Mouse (Mus musculus) E14TG2a.4 (cell line): ENCODE measurements around the gene Mapk11.
A peak's percentile ranks its signal among the peaks of the same experiment; 100 is the strongest.

Experiments used
- H3K27me3 ChIP-seq: 2 replicates; pipeline ENCODE4 v1.6.1; 2014; ENCODE audit warnings: low read length, control low read depth; ENCODE audit not compliant: insufficient read depth
- H3K36me3 ChIP-seq: 2 replicates; pipeline ENCODE4 v1.6.1; 2014; ENCODE audit warnings: low read length, control low read depth; ENCODE audit not compliant: insufficient read depth
- H3K4me1 ChIP-seq: replicated peaks from 2 replicates; pipeline ENCODE4 v1.6.1; 2014; ENCODE audit warnings: low read depth, low read length, control low read depth
- H3K4me3 ChIP-seq: replicated peaks from 2 replicates; pipeline ENCODE4 v1.5.1; 2014; ENCODE audit warnings: mild to moderate bottlenecking, low read length
- H3K9me3 ChIP-seq: 2 replicates; pipeline ENCODE4 v1.6.1; 2014; ENCODE audit warnings: low read length, control low read depth
- CTCF ChIP-seq: conservative IDR thresholded peaks from 2 replicates; pipeline ENCODE4 v1.5.1; 2014; ENCODE audit warnings: low read length
- NANOG ChIP-seq: IDR thresholded peaks from 2 replicates; pipeline ENCODE4 v1.6.1; 2014; ENCODE audit warnings: borderline replicate concordance, low read length, mixed read lengths
- POU5F1 ChIP-seq: IDR thresholded peaks from 2 replicates; pipeline ENCODE4 v1.6.1; 2014; ENCODE audit warnings: low read length, borderline replicate concordance

Gene Mapk11

DNA sequence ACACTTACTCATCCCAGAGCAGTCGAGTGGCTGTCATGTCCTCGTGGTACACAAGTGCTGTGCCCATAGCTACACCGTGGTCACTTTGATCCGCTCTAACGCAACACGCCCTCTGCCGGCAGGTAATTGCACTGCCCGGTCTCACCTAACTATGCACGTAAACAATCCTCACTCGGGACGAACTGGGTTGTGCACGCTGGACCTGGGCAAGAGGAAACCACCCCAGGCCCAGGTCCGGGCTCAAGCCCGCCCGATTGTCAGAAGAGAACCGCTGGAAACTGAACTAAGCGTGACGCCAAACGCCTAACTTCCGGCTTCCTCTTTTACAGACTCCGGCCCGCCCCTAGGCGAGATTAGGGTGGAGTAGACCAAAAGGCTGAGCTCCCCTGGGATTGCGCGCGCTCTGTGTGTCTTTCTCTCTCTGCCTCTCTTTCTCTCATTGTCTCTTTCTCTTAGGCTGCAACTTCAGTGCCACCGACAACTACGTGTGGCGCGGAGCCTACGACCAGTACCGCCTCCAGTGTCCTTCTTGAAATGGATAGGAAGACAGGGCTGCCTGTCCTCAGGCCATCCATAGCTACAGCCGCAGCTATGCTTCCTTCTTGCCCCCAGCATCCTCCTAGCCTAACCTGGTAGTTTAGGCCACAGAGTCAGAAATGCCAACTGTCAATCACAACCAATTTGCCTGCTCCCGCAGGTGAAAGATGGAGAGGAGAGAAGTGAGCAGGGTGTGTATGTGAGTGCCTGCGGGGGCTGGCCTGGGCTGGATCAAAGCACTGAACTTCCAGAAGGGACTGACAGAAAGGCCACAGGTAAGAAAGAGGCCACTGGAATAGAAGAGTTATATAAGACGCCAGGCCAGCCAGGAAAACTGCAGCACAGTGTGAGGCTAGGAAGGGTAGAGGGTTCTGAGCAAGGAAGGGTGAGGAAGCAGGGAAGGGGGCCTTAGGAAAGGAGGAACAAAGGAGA lies 20.8 kb downstream of the Mapk11 start, which contains the start of gene Hdac10:
Gene Hdac10 (minus strand): TSS at position 319 of the 969 bp plus-strand sequence.
- no peak for TF ChIP-seq POU5F1
- peak; percentile 87 for TF ChIP-seq CTCF
- H3K36me3 ChIP-seq = peaks cover 7% of the 10 kb centered on the region
- H3K27me3 ChIP-seq = peaks cover 8% of the 10 kb centered on the region; the same call in 1 of the 2 replicates
- H3K9me3 ChIP-seq = no peaks in the 10 kb centered on the region
- H3K4me1 ChIP-seq = peaks cover 31% of the 10 kb centered on the region
- peak within 1 kb of the TSS; percentile 81 for H3K4me3 ChIP-seq

DNA sequence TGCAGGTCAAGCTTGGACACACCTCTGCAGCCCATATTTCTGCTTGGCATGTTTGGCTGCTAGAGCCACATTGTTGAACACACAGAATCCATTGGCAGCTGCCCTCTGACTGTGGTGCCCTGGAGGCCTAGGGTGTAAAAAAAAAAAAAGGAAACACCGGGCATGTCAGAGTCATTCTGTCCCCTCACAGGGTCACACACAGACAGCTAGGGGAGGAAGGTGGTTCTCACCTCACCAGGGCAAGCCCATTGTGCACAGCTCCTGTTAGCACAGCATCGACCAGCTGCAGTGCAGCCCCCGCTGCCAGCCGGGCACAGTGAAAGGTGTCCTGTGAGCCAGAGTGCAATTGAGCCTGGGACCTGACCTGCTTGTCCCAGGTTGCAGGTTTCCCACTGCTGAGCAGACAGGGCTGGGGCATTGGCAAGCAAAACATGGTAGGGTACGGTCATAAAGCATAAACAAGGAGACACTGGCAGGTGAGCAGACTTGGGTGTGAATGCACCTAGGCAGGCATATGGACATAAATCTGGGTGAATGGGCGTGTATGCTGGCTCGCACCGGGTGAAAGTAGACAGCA lies 22.0 kb downstream of the Mapk11 start:
- Histone ChIP-seq H3K27me3 (peaks cover 8% of the 10 kb centered on the region; the same call in 1 of the 2 replicates), H3K4me1 (peaks cover 39% of the 10 kb centered on the region), H3K9me3 (no peaks in the 10 kb centered on the region), H3K36me3 (peaks cover 7% of the 10 kb centered on the region), H3K4me3 (peak overlapping the region; percentile 81)
- TF ChIP-seq CTCF (no peak), NANOG (no peak), POU5F1 (no peak)

DNA sequence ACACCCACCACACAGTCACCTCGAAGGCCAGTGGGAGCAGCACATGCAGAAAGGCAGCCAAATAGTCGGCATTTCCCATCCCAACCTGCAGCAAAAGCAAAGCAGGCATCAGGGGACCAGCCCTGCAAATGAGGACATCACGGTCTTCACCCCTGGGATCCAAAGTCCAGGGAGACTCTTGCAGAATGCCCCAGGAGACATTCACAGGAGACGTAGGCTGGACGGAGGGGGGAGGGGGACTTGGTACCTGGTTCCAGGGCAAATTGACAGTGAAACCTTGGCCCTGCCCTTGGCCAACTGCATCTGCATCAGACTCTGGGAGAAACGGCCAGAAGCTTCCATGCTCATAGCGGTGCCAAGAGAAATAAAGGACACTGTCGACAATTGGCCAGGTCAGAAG lies 22.8 kb downstream of the Mapk11 start:
- peaks cover 8% of the 10 kb centered on the region; the same call in 1 of the 2 replicates for H3K27me3 ChIP-seq
- peaks cover 8% of the 10 kb centered on the region for H3K36me3 ChIP-seq
- no peak for TF ChIP-seq NANOG
- H3K4me3 ChIP-seq = no peak overlapping the region
- H3K4me1 ChIP-seq = peaks cover 47% of the 10 kb centered on the region
- no peaks in the 10 kb centered on the region for H3K9me3 ChIP-seq

DNA sequence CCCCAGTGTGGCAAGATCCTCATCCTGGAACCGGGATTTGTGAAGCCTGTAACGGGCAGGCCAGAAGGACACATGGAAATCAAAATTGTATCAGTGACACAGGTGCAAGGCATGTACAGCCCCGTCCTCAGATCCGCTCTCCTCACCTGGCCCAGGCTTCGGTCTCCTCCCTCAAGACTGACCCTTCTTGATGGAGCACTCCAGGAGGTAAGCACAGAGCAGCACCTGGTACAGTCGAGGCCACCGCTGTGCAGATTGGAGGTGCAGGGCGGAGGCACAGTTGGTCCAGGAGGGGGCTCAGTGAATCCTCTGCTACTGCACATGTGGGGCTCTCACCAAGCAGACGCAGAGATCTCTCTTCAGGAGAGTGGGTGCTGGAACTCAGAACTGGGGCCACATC lies 24.1 kb downstream of the Mapk11 start:
- TF ChIP-seq NANOG (no peak), POU5F1 (no peak), CTCF (no peak)
- no peaks in the 10 kb centered on the region for H3K9me3 ChIP-seq
- peaks cover 8% of the 10 kb centered on the region; the same call in 1 of the 2 replicates for H3K27me3 ChIP-seq
- H3K4me3 ChIP-seq = no peak overlapping the region
- H3K36me3 ChIP-seq = peaks cover 18% of the 10 kb centered on the region
- H3K4me1 ChIP-seq = peaks cover 60% of the 10 kb centered on the region

DNA sequence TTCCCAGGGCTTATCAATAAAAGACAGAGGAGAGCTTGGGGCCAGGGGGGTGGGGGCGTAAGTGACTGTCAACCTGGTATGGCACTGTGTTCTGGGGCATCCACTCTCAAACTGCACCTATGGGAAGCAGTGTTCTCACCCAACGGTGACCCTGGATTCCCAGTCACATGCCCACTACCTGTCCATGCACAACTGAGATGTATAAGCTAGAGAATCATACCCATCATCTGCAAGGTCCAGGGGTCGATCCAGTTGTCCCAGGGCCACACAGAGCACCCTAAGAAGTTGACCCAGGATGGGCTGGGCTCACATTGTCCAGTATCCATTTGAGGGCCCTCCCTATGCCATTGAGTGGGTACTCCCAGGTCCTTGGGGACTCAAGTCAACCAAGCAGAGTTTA lies 25.1 kb downstream of the Mapk11 start:
- peaks cover 26% of the 10 kb centered on the region for H3K36me3 ChIP-seq
- no peak for TF ChIP-seq POU5F1
- no peak for TF ChIP-seq NANOG
- no peak for TF ChIP-seq CTCF
- peaks cover 8% of the 10 kb centered on the region; the same call in 1 of the 2 replicates for H3K27me3 ChIP-seq
- H3K9me3 ChIP-seq = no peaks in the 10 kb centered on the region
- peaks cover 70% of the 10 kb centered on the region for H3K4me1 ChIP-seq
- H3K4me3 ChIP-seq = no peak overlapping the region

DNA sequence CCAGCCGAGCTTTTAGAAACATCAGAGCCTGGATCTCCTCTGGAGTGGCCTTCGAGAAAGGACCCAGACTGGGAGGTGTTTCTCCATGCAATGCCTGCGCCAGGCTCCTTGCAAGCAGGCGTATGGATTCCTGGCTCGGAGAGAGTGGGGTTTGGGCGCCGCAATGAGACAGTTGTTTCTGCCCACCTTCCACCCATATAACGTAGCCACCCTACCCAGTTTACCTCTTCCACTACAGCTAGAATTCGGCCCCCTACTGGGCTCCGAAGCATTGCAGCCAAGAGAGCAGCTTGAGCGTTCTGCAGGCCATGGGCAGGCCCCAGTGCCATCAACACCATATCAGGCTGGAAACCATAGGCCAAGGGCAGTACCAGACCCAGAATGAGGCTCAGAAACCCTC lies 25.8 kb downstream of the Mapk11 start:
- Histone ChIP-seq H3K9me3 (no peaks in the 10 kb centered on the region), H3K36me3 (peaks cover 33% of the 10 kb centered on the region), H3K4me1 (peaks cover 64% of the 10 kb centered on the region), H3K4me3 (peak overlapping the region; percentile 98), H3K27me3 (peaks cover 8% of the 10 kb centered on the region; the same call in 1 of the 2 replicates)
- no peak for TF ChIP-seq NANOG
- TF ChIP-seq CTCF = peak; percentile 21; the same call in 1 of the 2 replicates

DNA sequence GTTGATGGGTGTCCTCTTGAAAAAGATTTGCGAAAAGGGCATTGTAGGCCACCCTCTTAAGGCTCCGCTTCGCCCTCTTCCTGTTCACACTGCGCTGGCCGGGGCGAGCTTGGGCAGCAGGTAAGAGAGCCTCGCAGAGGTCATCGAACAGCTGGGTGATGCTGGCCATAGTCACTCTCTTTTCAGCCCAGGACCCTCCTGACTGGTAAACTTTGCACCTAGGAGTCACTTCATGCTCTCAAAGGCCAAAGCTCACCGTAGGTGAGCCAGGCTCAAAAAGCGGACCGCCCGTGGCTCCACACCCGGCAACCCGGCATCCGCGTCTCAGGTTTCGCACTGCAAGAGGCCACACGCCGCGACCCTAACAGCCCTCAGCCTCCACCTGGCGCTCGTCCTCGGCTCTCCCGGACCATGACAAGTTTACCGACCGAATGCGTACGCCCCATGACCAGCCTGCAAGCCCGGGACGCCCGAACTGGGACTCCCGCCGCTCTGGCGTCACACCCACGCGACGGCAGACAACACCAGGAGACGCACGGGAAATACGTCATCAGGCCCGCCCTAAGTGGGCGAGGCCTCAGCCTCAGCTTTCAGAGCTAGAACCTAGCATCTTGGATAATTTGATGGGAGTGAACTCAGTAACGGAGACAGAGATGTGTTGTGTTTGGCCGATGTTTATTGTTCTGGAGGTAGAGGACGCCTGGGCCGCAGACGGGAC lies 26.6 kb downstream of the Mapk11 start, which contains the start of gene Tubgcp6:
Gene Tubgcp6 (minus strand): TSS at position 464 of the 718 bp plus-strand sequence.
- H3K4me3 ChIP-seq = peak within 1 kb of the TSS; percentile 98
- peaks cover 8% of the 10 kb centered on the region; the same call in 1 of the 2 replicates for H3K27me3 ChIP-seq
- H3K4me1 ChIP-seq = peaks cover 58% of the 10 kb centered on the region
- TF ChIP-seq POU5F1 (no peak), CTCF (no peak), NANOG (no peak)
- peaks cover 41% of the 10 kb centered on the region for H3K36me3 ChIP-seq
- no peaks in the 10 kb centered on the region for H3K9me3 ChIP-seq

DNA sequence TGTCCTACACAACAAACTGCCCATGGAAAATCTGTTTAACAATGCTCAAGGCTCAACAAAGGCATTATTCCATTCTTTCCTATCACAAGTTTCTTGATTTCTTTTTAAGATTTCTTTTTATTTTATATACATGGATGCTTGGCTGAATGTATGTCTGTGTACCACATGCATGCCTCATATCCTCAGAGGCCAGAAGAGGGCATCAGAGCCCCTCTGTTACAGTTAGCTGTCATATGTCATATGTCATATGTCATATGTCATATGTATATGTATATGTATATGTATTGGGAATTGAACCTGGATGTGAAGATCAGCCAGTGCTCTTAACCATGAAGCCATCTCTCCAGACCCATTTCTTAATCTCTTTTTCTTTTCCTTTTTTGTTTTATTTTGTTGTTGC lies 31.4 kb downstream of the Mapk11 start:
- H3K4me1 ChIP-seq = peaks cover 33% of the 10 kb centered on the region

More for the DNA sequence above, 31.4 kb downstream of the Mapk11 start:
- no peak for TF ChIP-seq CTCF
- no peak for TF ChIP-seq POU5F1
- TF ChIP-seq NANOG = no peak
- H3K36me3 ChIP-seq = peaks cover 84% of the 10 kb centered on the region
- no peaks in the 10 kb centered on the region for H3K9me3 ChIP-seq
- no peak overlapping the region for H3K4me3 ChIP-seq
- no peaks in the 10 kb centered on the region for H3K27me3 ChIP-seq
